Mouse (Mus musculus): ENCODE measurements at regions not wholly inside any gene's neighbourhood (a gene's known extent, or its start where the extent isn't known, plus 50 kb on each side); places are given as distances from the start of the nearest gene placed in this dataset.

- DNase-seq (ENCODE audit: low read depth), result no peak
Measured at GRCm38 (mm10) chr8:44656031-44656430, 279.2 kb upstream of the Fat1 start.

DNA sequence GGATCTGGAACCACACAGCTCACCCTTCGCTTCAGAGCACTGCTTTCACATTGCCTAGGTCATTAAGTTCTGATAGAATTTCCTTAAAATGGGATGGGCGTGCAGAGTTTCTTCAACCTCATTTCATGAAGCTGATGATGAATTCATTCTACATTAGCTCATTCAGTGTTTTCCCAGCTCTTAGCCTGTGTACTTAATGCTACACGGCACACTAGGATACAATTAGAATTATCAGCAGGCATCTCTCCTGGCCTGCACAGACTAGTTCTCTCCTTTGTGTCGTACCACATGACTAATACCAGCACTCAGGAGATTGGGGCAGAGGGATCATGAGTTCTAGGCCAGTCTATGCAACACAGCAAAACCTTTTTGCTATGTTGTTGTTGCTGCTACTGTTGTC lies 278.8 kb upstream of the Fat1 start:
- DNase-seq (ENCODE audit: low read depth), result no peak

DNA sequence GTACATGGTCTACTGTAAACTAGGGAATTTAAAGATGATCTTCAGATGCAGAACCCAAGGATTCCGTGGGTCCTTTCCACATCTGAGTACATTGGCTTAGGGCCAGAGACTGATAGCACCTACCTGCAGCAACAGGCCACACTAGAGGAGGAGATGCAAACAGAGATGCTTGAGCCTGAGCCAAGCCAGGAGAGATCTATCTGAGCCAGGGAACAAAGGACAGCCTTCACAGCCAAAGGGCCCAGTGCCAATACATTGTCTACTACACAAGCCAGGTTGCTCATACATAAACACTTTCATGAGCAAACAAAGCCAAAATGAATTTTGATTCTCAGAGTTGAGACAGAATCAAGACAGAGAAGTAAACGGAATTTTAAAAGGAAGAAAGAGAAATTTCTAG lies 273.6 kb upstream of the Fat1 start:
- DNase-seq (ENCODE audit: low read depth), result no peak

DNA sequence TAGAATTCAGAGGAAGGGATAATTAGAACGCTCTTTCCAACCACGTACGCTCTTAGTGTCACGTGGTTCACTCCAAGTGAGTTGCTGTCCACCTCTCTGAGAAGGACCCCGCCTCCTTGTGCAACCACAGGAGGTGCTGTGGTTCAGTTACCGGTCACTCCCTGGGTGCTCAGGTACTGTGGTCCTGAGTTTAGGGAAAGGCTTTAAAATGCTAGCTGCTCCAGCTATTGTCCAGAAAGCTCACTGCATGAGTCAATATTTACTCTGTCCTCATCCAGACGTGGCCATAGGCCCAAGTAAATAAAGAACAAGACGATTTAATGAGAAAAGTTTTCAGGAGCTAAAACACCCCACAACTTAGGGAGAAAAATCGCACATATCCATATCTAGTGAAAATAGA lies 248.1 kb upstream of the Fat1 start:
- DNase-seq (ENCODE audit: low read depth), result no peak

DNA sequence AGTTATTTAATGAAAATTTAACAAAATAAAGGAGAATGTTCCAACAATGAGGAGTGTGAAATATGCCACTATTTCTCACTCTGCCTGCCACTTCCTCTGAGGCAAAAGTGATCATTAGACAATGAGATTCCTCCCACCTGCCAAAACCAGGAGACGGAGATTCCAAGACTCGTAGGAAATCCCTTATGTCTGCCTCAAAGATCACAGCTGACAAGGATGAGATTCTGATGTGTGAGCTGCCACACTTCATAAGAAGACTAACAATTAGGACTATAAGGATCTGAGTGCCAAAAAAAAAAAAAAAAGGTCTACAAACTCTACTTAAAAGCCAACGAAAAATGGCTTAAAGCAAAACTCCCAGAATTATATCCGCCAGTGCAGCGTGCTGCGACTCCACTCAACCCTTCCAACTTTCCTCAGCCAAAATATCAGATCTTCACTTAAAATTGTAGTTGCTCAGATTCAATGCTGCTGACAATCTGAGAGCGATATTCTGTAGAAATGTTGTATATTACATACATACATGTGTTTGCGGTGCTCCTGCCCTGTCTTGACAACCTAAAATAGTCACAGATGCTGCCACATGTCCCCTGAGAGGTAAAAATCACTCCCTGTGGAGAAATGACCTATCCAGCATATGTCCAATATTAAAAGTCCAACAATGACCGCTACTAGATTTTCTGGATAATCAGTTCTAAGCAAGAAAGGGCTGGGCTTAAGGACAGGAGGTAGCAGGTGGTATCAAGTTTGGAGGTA lies 245.2 kb upstream of the Fat1 start:
- DNase-seq (ENCODE audit: low read depth), result no peak

GRCm38 (mm10) chr8:44690593-44690950 lies 244.7 kb upstream of the Fat1 start:
- no peak for DNase-seq (ENCODE audit: low read depth)

- no peak for DNase-seq (ENCODE audit: low read depth)
Measured at GRCm38 (mm10) chr8:44691140-44691539, 244.1 kb upstream of the Fat1 start.

DNA sequence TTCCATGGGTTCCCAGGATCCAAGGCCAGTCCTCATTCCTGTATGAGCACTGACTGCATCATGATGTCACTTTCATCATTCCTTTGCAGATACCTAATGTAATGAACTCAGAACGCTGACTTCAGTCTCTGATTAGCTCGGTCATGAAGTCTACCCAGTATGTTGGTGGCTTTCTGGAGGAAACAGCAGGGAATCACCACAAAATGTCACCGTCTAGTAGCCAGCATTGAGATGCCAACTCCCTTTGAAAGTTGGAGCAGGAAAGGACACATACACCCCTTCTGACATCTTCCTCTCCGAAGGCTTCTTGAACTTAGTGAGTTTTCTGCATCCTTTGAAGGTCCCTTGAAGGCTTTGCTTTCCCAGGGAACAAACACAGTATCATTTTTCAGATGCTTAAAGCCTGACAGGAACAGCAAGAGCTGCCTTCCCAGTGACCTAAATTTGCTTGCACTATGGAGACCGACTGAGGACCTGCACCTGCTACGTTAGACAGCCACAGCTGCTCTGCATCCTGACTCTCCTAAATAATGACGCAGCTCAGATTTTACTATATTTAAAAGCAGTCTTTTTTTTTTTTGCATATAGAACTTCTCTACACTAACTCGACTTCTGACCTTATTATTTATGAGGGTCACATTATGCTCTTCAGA lies 243.1 kb upstream of the Fat1 start:
- DNase-seq (ENCODE audit: low read depth), result no peak

GRCm38 (mm10) chr8:44694861-44695260 lies 240.4 kb upstream of the Fat1 start:
- no peak for DNase-seq (ENCODE audit: low read depth)

DNA sequence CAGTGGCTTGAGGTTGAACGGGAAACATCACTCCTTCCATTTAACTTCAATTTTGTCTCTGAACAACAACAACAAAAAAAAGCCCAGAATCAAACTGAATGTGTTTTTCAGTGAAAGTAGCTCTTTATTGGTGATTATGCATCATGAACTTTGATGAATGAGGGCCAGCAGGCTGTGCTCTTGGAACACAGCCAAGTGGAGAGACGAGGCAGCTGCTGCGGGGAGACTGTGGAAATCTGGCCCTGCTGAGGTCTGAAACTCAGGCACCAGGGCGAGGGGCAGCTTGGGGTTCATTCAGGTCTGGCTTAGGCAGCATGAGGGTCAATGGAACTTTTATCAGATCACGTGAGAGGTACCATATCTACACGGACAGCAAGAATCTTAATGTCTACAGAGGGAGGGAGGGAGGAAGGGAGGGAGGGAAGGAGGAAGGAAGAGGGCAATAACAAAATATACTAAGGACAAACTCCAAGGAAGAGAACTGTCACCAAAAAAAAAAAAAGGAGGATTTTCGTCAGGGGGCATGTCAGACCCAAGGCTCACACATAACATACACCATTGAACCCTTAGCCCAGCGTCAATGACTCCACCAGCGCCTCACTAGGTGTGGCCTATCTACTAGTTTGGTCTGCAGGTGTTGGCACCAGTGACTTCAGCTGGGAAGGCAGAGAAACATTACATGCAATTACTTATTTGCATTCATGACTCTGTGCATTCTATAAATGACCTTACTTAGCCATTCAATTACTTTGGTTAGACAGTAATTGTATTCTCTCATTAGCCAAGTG lies 239.0 kb upstream of the Fat1 start:
- no peak for DNase-seq (ENCODE audit: low read depth)

DNA sequence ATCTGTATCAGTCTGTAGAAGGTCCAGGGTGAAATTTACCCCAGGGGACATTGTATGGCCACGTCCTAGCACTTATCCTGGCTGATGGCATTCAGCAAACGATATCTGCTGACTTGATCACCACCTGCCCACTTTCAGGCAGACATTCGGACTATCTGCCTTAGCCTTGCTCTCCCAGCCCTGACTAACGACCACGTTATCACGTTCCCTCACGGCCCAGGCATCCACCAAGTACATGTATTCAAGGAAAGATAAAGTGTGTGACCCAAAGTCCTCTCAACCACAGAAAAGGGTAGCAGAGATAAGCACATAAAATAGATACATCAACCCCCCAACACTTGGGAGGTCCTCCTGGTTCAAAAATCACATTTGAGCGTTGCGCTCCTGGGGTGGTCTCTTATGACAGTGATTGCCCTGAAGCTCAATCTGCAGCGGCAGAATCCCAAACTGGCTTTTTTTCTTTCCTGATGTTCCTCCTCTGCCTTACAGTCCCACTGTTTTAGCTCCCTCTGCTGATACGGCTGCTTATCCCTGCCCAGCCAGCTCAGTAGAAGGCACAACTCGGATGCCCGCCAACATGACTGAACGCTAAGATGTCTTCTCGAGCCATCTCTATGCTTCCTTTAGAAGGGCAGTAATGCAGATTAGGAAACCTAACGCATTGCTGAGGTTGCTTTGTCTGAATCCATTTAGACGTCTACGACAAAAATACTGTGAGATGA lies 235.7 kb upstream of the Fat1 start:
- no peak for DNase-seq (ENCODE audit: low read depth)

DNA sequence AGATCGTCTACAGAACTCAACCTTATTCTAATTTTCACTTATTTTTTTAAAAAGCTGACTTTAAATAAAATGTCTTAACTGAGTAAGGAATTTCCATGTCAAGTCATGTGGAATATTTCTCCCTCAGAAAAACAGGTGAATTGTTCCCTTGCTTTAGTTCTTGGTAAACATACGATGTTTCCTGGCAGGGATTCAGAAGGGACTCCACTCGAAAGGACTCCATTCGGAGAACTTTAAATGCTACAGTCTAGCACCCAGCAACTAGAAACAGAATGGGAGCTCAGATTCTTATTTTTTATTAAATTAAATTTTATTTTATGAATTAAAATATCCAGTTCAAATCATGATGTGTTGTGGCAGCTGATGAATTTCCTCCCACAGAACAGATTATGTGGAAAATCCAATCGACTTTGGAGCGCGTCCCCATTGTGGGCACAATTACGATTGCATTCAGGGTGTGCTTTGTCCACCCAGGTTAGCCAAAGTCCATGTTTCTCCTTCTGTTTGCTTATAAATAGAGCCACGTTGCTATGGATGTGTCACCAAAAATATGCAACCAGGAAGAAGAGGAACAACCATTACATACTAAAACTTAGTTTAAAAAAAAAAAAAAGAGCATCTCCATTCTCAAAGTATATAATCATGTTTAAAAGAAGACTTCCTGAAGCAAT lies 230.5 kb upstream of the Fat1 start:
- no peak for DNase-seq (ENCODE audit: low read depth)

DNA sequence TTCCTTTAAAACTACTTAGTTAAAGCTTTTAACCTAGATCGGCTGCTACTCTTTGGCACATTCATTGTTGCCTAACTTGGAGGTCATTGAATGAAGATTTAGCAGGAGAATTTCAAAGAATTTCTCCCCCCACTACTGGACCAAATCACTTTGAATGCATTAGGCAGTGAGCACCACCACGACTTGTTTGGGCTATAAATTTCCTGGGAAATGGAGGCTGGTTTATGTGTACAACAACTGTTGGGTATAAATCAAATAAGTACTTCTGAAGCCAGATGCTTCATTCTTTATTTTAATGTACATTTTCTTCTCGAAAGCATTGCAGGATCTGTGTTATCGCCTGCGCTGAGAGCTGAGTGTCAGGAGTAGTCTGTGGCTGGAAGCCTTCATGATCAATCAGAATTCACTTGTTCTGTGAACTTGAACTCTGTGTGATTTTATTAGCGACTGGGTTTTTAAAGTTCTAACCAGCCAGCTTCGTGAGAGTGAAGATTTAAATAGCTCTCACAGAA lies 226.5 kb upstream of the Fat1 start:
- no peak for DNase-seq (ENCODE audit: low read depth)

DNA sequence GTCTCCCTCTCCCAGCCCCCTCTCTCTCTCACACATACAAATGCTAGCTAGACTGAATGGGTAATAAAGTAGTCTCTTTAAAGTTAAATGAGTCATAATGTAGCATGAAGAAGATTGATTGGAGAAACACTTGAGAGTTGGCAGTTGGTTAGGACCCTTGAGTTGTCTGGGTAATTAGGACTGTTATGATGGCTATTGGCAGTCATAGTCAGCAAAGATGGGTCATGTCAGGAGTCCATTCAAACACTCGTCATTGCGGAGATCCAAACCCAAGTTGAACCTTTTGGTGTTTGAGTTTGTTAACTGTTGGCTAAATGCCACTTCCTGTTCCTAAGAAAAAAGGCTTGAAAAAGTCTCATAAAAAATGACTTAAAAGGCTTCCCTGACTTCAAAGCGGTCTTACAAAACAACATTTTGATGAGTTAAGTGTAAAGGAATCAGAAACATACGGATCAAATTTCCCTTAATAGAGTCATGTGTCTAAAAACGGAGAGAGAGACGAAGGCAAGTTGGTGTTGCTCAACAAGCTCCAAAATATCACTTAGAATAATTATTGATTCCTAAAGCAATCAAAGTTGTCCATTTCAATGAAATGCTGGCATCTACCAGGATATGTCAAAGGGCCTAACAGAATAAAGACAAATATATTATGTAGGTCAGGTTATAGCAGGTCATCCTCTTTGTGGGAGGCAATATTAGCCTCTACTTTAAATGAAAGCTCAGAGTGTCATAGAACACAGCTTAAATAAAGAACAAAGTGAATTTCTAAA lies 225.9 kb upstream of the Fat1 start:
- DNase-seq (ENCODE audit: low read depth), result peak; percentile 37

DNA sequence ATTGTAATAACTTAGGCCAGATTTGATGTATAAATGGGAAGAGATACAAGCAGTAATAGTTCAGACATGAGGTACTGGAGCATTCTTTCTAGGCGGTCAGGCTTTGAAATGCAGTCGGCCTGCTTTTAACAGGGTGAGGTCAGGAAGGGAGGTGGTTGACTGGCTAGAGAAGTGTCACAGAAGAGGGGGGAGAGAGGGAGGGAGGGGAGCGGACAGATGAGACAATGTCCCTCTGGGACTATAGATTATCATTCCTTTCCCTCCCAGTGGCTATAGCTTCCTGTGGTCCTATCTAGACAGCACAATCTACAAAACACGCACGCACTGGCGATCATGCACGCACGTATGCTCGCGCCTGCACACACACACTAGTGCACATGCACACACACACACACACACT lies 200.7 kb upstream of the Fat1 start:
- no peak for DNase-seq (ENCODE audit: low read depth)

DNA sequence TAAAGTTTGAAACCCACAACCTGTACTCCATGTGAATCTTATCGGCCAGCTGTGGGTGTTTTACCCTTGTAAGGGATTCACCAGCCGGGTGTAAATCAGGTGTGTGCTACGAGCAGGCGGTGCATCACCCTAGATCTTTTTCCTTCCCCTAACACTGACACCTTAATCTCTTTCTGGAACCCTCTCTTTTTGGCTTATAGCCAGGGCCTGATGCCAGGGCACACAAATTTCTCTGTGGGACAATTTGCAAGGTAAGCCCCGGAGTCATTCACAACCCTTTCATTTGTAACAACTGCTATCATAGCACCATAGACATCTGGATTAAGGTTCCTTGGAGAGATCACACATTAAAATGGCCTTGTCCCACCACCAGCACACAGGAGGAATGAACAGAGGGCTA lies 199.4 kb upstream of the Fat1 start:
- no peak for DNase-seq (ENCODE audit: low read depth)

- DNase-seq (ENCODE audit: low read depth), result peak; percentile 19
Measured at GRCm38 (mm10) chr8:44743353-44743752, 191.9 kb upstream of the Fat1 start.

DNA sequence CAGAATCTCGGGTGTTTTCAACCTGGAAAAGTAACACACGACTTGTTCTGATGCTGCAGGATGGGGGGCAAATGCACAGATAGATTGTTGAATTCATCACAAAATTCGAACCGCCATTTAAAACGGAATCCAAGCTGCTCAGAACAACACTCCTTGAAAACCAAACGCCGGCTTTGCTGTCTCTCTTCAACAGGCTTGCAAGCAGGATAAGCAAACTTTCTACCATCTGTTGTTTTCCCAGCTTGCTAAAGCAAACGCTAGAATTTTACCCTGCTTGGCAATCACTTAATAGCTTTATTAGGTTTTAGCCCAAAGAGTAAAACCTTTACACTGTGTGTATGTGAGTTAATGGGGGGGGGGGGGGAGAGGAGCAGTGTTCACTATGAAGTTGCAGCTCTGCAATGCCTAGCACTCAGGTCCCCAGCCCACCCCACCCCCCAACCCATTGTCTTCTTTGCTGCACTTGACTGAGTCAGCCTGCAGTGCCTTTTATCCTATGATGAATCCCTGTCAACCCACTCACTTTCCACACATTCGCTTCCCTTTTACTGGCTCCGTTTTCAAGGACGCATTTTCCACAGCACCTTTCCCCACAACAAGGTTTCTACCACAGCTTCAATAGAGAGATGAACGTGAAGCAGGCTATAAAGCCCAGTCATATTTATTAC lies 190.1 kb upstream of the Fat1 start:
- no peak for DNase-seq (ENCODE audit: low read depth)

DNA sequence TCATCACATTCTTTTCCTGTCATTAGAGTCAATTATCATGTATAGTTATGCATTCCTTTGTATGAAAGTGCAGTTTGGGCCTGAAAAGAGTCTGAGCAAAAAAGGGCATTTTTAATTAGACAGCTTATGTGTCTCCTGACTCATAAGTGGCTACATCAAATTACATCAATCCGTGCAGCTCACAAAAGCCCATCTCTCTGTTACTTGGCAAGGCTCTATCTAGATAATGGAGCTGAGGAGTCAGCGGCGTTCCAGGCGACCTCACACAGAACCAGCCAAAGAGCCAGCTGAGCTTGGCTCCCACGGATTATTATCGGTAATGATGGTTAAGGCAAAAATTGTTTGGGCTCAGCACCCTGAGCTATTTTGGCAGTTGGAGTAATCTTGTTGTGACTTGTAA lies 176.5 kb upstream of the Fat1 start:
- DNase-seq (ENCODE audit: low read depth), result peak; percentile 18

DNA sequence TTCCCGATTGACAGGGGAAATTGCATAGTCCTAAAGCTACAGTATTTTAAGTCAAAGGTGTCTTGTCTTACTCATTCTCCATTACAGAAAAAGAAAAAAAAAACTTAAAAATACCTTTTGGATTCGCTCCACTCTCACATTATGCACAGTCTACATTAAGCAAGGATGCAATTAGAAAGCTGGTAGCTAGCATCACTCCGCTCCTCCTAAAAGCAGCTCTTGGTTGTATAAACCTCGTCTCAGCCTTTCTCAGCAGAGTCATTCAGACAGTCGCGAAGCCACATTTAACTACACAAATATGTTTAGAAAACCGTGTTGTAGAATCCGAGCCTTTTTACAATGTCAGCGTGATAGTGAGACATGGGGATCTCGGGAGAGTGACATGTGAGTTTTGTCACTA lies 172.5 kb upstream of the Fat1 start:
- no peak for DNase-seq (ENCODE audit: low read depth)

All from fibroblast of lung, adult 2 months (primary cell).